Mouse (Mus musculus) hematopoietic stem cell, adult 5-6 weeks (primary cell): Measurements from ENCODE around the gene B9d2. TPM values are rescaled to one million over a fixed set of nuclear protein-coding genes. Genes with fewer than 3 reads are reported as not detected.
"Not testable (repeated sequence)": the region's sequence is repeated elsewhere in the genome, so short reads cannot be mapped to it uniquely, and the experiment has no call there.

Experiments used
- ATAC-seq, 2 experiments: fragments of 125-278 bp in 1 of 2; replicated peaks in 1 of 2; 2 replicates each; pipeline ENCODE4 v1.8.0; 2016 to 2017; ENCODE audit warnings: inconsistent platforms in 2 of 2, mild to moderate bottlenecking in 2 of 2, moderate number of reproducible peaks in 2 of 2, low read depth in 1 of 2, moderate TSS enrichment in 1 of 2; ENCODE audit not compliant: low FRiP score in 2 of 2, poor library complexity in 2 of 2, severe bottlenecking in 2 of 2, insufficient read depth in 1 of 2, low TSS enrichment in 1 of 2
- total RNA-seq: library from RNA; stranded (forward); fragments of 172-1452, 232-1000 nt; gene quantifications from 2 replicates; pipeline ENCODE4 v1.2.3, GENCODE M21; 2017

B9d2 gene
- total RNA-seq, 1 experiment from 2014 or later = 70.6 TPM

GRCm38 (mm10) chr7:25714581-25714980, 34.0 kb downstream of the B9d2 start:
- ATAC-seq = no peak

- ATAC-seq = no peak
Observed at GRCm38 (mm10) chr7:25715731-25716271, 35.2 kb downstream of the B9d2 start.

GRCm38 (mm10) chr7:25717478-25717877, 36.9 kb downstream of the B9d2 start:
- no peak for ATAC-seq

GRCm38 (mm10) chr7:25718788-25719417, 38.3 kb downstream of the B9d2 start, which contains the start of gene Ccdc97:
Gene Ccdc97 (minus strand): TSS chr7:25719088.
- ATAC-seq = peak; percentile 80 to 84

- no peak for ATAC-seq
Observed at GRCm38 (mm10) chr7:25719761-25720610, 39.4 kb downstream of the B9d2 start.

GRCm38 (mm10) chr7:25720760-25721159, 40.2 kb downstream of the B9d2 start:
- ATAC-seq = no peak

GRCm38 (mm10) chr7:25721776-25722175, 41.2 kb downstream of the B9d2 start:
- not testable (repeated sequence) for ATAC-seq

GRCm38 (mm10) chr7:25725886-25726285, 45.3 kb downstream of the B9d2 start:
- no peak for ATAC-seq

GRCm38 (mm10) chr7:25727800-25728199, 47.2 kb downstream of the B9d2 start:
- ATAC-seq = no peak

- ATAC-seq = peak in 1 of 2 experiments; percentile 44; a peak in 2 of 4 replicates
Observed at GRCm38 (mm10) chr7:25729396-25729795, 48.8 kb downstream of the B9d2 start.

GRCm38 (mm10) chr7:25729862-25730261, 49.3 kb downstream of the B9d2 start:
- ATAC-seq = no peak

- ATAC-seq = peak; percentile 49 to 51
Observed at GRCm38 (mm10) chr7:25731294-25732055, 50.9 kb downstream of the B9d2 start.

- ATAC-seq = no peak
Observed at GRCm38 (mm10) chr7:25734991-25735390, 54.4 kb downstream of the B9d2 start.

Other genes starting within 250 kb of the B9d2 start
- 9.5 and 22.0 TPM in 2 replicates for gene Ceacam1, start 203.2 kb upstream of the B9d2 start, total RNA-seq
- not detected in 2 replicates for gene Ceacam2, start 140.9 kb upstream of the B9d2 start, total RNA-seq
- not detected in 2 replicates for gene Erich4, start 64.9 kb upstream of the B9d2 start, total RNA-seq
- 33.7 and 50.9 TPM in 2 replicates for gene Dmac2, start 61.4 kb upstream of the B9d2 start, total RNA-seq
- 1.8 and 4.7 TPM in 2 replicates for gene B3gnt8, start 54.1 kb upstream of the B9d2 start, total RNA-seq
- gene Bckdha, start 21.8 kb upstream of the B9d2 start, total RNA-seq = 33.2 and 61.3 TPM in 2 replicates
- gene Exosc5, start 21.6 kb upstream of the B9d2 start, total RNA-seq = 32.5 and 48.8 TPM in 2 replicates
- gene Tmem91, start 5.6 kb upstream of the B9d2 start, total RNA-seq = 2.3 TPM in 1 of 2 replicates, not detected in the other
- gene Tgfb1, start 6.2 kb downstream of the B9d2 start, total RNA-seq = 46.0 and 50.7 TPM in 2 replicates
- 16.7 and 18.9 TPM in 2 replicates for gene Ccdc97, start 38.3 kb downstream of the B9d2 start, total RNA-seq
- gene Hnrnpul1, start 74.0 kb downstream of the B9d2 start, total RNA-seq = 137 TPM in 2 replicates
- gene Axl, start 107.9 kb downstream of the B9d2 start, total RNA-seq = 6.2 and 16.9 TPM in 2 replicates
- not detected in 2 replicates for gene Cyp2s1, start 136.1 kb downstream of the B9d2 start, total RNA-seq
- gene Cyp2b10, start 216.8 kb downstream of the B9d2 start, total RNA-seq = not detected in 2 replicates